Mouse (Mus musculus) brain, embryonic 18.5 days (tissue): ENCODE results near the gene Anapc15-ps.
"Not testable (repeated sequence)": the region's sequence is repeated elsewhere in the genome, so short reads cannot be mapped to it uniquely, and the experiment has no call there.

Source experiments
- DNase-seq: peaks from one replicate; pipeline ENCODE4 v3.0.0-alpha.2; 2012; ENCODE audit warnings: low read depth, low spot score

Gene Anapc15-ps

DNA sequence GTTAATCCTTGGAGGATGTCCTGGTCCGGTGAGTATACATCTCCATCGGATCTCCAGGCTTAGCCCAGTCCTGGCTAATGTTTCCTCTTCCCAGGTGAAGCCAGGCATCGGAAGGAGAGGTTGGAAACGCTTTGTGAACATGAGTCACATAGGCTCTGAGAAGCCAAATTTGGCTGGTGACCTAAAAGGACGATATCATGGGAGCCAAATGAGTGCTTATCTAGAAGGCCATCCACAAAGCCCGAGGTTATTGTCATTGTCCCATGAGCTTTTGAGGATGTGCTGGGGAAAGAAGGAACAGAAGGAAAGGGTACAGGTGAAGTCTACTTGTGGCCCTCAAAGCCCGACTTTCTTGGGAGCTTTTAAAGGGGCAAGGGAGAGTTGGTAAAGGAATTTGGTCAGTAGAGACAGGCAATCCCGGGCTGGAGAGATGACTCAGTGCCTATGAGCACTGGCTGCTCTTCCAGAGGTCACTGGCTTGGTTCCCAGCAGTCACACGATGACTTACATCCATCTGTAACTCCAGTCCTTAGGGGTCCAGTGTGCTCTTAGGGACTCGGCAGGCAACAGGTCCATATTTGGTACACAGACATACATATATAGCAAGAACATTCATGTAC lies 42.4 kb downstream of the Anapc15-ps start:
- no peak for DNase-seq

DNA sequence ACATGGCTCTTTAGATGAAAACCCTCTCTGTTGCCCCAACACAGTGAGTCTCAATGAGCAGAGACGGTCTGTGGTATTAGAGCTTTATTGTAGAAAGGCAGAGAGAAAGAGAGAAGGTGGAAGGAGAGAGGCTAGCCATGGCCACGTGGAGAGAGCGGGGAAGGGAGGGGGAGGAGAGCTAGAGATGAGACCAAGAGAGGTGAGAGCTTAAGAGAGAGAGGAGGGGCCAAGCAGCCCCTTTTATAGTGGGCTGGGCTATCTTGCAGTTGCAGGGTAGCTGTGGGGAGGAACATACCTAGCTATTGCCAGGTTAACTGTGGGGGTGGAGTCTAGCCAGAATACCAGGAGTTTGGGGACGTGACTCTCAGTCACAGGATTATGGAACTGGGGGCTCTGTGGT lies 43.1 kb downstream of the Anapc15-ps start:
- not testable (repeated sequence) for DNase-seq

- DNase-seq: no peak
These were observed 44.9 kb downstream of the Anapc15-ps start for GRCm38 (mm10) chr10:95628338-95628737.

- no peak for DNase-seq
These were observed 45.9 kb downstream of the Anapc15-ps start for GRCm38 (mm10) chr10:95627381-95627780.

- DNase-seq: no peak
These were observed 48.0 kb downstream of the Anapc15-ps start for GRCm38 (mm10) chr10:95625300-95625699.

GRCm38 (mm10) chr10:95624007-95624406 lies 49.2 kb downstream of the Anapc15-ps start:
- no peak for DNase-seq

DNA sequence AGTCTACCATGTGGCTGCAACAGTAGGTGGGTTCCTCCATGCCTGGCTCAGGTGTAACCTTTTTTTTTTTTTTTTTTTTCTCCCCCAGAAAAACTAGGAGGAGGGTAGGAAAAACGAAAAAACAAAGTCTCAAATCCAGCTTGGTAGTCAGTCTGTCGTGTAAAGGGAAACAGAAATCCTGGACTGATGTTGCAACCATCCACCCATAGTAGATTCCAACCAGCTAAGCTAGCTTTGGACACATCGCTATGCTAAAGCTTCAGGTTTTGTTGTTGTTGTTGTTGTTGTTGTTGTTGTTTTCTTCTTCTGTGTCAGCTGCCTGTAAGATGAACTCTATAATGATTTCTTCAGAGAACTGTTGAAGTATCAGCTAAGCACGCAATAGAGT lies 49.7 kb downstream of the Anapc15-ps start:
- DNase-seq: no peak
